Mouse (Mus musculus) MEL (cell line): Measurements from ENCODE around the gene Schip1.

Experiments used
- CHD2 ChIP-seq: IDR thresholded peaks from 2 replicates; pipeline ENCODE4 v1.6.1; 2011; ENCODE audit warnings: low read length, improper control_type of control experiment
- CTCF ChIP-seq, 3 experiments: IDR thresholded peaks in 2 of 3; conservative IDR thresholded peaks in 1 of 3; 2 replicates each; pipeline ENCODE4 v1.5.1; 2011 to 2012; ENCODE audit warnings: low read length in 3 of 3, low read depth in 2 of 3, mild to moderate bottlenecking in 2 of 3, improper control_type of control experiment in 1 of 3, inconsistent platforms in 1 of 3, mixed read lengths in 1 of 3, moderate library complexity in 1 of 3; ENCODE audit not compliant: control insufficient read depth in 1 of 3, insufficient read depth in 1 of 3, poor library complexity in 1 of 3, severe bottlenecking in 1 of 3
- GATA1 ChIP-seq: IDR thresholded peaks from 2 replicates; pipeline ENCODE4 v1.6.1; 2011; ENCODE audit warnings: low read depth, low read length, improper control_type of control experiment
- MAZ ChIP-seq: IDR thresholded peaks from 2 replicates; pipeline ENCODE4 v1.6.1; 2012; ENCODE audit warnings: low read depth, mild to moderate bottlenecking, inconsistent platforms, low read length, improper control_type of control experiment
- MYB ChIP-seq: IDR thresholded peaks from 2 replicates; pipeline ENCODE4 v1.6.1; 2011; ENCODE audit warnings: mild to moderate bottlenecking, low read depth, low read length, improper control_type of control experiment
- NELFE ChIP-seq: IDR thresholded peaks from 2 replicates; pipeline ENCODE4 v1.6.1; 2011; ENCODE audit warnings: low read depth, low read length, improper control_type of control experiment
- POLR2A ChIP-seq, 2 experiments: IDR thresholded peaks; 2 replicates each; pipeline ENCODE4 v1.6.1; 2011 to 2012; ENCODE audit warnings: low read length in 2 of 2, mild to moderate bottlenecking in 2 of 2, control low read depth in 1 of 2, improper control_type of control experiment in 1 of 2, low read depth in 1 of 2, moderate library complexity in 1 of 2; ENCODE audit not compliant: control insufficient read depth in 1 of 2, insufficient read depth in 1 of 2, poor library complexity in 1 of 2
- SIN3A ChIP-seq: IDR thresholded peaks from 2 replicates; pipeline ENCODE4 v1.6.1; 2012; ENCODE audit warnings: low read length, improper control_type of control experiment, inconsistent platforms
- TAL1 ChIP-seq: IDR thresholded peaks from 2 replicates; pipeline ENCODE4 v1.6.1; 2012; ENCODE audit warnings: mild to moderate bottlenecking, inconsistent platforms, low read length, moderate library complexity, mixed read lengths
- TCF12 ChIP-seq: IDR thresholded peaks from 2 replicates; pipeline ENCODE4 v1.6.1; 2014; ENCODE audit warnings: low read depth, mild to moderate bottlenecking, inconsistent platforms, low read length, improper control_type of control experiment, moderate library complexity

GRCm38 (mm10) chr3:68576431-68576830, 511.8 kb downstream of the Schip1 start:
- no peak for TF ChIP-seq POLR2A (IDR thresholded peaks at IDR 0.05; ENCODE audit: control insufficient read depth in 1 of 2, insufficient read depth in 1 of 2, low read depth in 1 of 2, low read length in 2 of 2, poor library complexity in 1 of 2)
- TF ChIP-seq TCF12: no peak
- TF ChIP-seq GATA1: no peak
- no peak for TF ChIP-seq TAL1
- no peak for TF ChIP-seq CTCF (IDR thresholded peaks at IDR 0.05 in 2 of 3, conservative IDR thresholded peaks at IDR 0.05 in 1 of 3; ENCODE audit: control insufficient read depth in 1 of 3, insufficient read depth in 1 of 3, low read depth in 2 of 3, low read length in 3 of 3, poor library complexity in 1 of 3, severe bottlenecking in 1 of 3)
- no peak for TF ChIP-seq MYB
- TF ChIP-seq SIN3A: no peak
- TF ChIP-seq NELFE: no peak
- no peak for TF ChIP-seq MAZ
- no peak for TF ChIP-seq CHD2
